10 mouse cellular contexts compared by ENCODE assay signal in genomic region chr5:33030425-33031175, GRCm38 (mm10). TPM values are rescaled to one million over a fixed set of nuclear protein-coding genes. Genes with fewer than 3 reads are reported as not detected.
DNase-seq lines count a peak whose midpoint lies in the region; ATAC-seq lines count a peak whose summit lies in the region.
"Had no signal": no experiment of that assay in that cellular context is flagged by ENCODE, and none has a peak within 500 bp of the region (broad histone marks: within the 10 kb centered on the region; RNA-seq: fewer than 3 reads in every experiment).

No protein-coding gene starts in this region.

- peak; percentile 39; the same call in 1 of the 2 replicates for ATAC-seq in hindbrain, embryonic 12.5 days (ENCODE audit: low FRiP score)
- peak; percentile 88 for ATAC-seq in midbrain, embryonic 16.5 days
- ATAC-seq in cerebellum, adult (ENCODE audit: insufficient number of reproducible peaks, low FRiP score, low TSS enrichment): no peak

- H3K4me1 ChIP-seq in hindbrain, embryonic 12.5 days: peaks cover 25% of the 10 kb centered on the region
- peaks cover 27% of the 10 kb centered on the region for H3K4me1 ChIP-seq in midbrain, embryonic 16.5 days (ENCODE audit: control insufficient read depth, insufficient read depth, low read length)

- DNase-seq in layer of hippocampus, adult 9-11 months: peak; percentile 50
- DNase-seq in layer of hippocampus, adult 11-12 months (ENCODE audit: low spot score): no peak
- peak; percentile 77 for DNase-seq in brain, embryonic 18.5 days (ENCODE audit: low read depth, low spot score)
- DNase-seq in yolk sac, embryonic 10.5 days (ENCODE audit: low spot score): no peak
- DNase-seq in kidney, adult 8-10 months: no peak

- peaks cover 20% of the 10 kb centered on the region; the same call in 1 of the 2 replicates for H3K36me3 ChIP-seq in hindbrain, embryonic 12.5 days
- peaks cover 5% of the 10 kb centered on the region; the same call in 1 of the 2 replicates for H3K36me3 ChIP-seq in midbrain, embryonic 16.5 days (ENCODE audit: control insufficient read depth, insufficient read depth, low read length)

- no peaks in the 10 kb centered on the region for H3K9me3 ChIP-seq in hindbrain, embryonic 12.5 days (replicated peaks)
- no peaks in the 10 kb centered on the region for H3K9me3 ChIP-seq in midbrain, embryonic 16.5 days (replicated peaks; ENCODE audit: control insufficient read depth, low read length, poor library complexity, severe bottlenecking)
- H3K9me3 ChIP-seq: kidney, embryonic 15.5 days had no signal

- H3K9ac ChIP-seq in hindbrain, embryonic 12.5 days: no peak overlapping the region
- H3K9ac ChIP-seq in midbrain, embryonic 16.5 days (ENCODE audit: low read depth, low read length): no peak overlapping the region
- H3K9ac ChIP-seq: kidney, embryonic 15.5 days had no signal

- no peak overlapping the region for H3K4me2 ChIP-seq in hindbrain, embryonic 12.5 days (replicated peaks)
- peak overlapping the region; percentile 44 for H3K4me2 ChIP-seq in midbrain, embryonic 16.5 days (ENCODE audit: low read length)
- H3K4me2 ChIP-seq: kidney, embryonic 15.5 days had no signal

- WGBS in hindbrain, embryonic 12.5 days: 53% methylated on average over 4 of the region's 4 CpGs
- WGBS in midbrain, embryonic 16.5 days: 38% methylated on average over 4 of the region's 4 CpGs

- H3K27me3 ChIP-seq in hindbrain, embryonic 12.5 days: no peaks in the 10 kb centered on the region
- H3K27me3 ChIP-seq in midbrain, embryonic 16.5 days (ENCODE audit: control insufficient read depth, insufficient read depth, low read depth, low read length): no peaks in the 10 kb centered on the region
- H3K27me3 ChIP-seq: CH12.LX; kidney, embryonic 15.5 days had no signal

- peak overlapping the region; percentile 35; the same call in 1 of the 2 replicates for H3K27ac ChIP-seq in hindbrain, embryonic 12.5 days
- peak overlapping the region; percentile 81 for H3K27ac ChIP-seq in midbrain, embryonic 16.5 days (ENCODE audit: low read length)
- H3K27ac ChIP-seq: kidney, embryonic 15.5 days had no signal

- no peak overlapping the region for H3K4me3 ChIP-seq in hindbrain, embryonic 12.5 days
- H3K4me3 ChIP-seq in midbrain, embryonic 16.5 days (ENCODE audit: low read depth, low read length): no peak overlapping the region
- H3K4me3 ChIP-seq: kidney, embryonic 15.5 days had no signal

RNA-seq across cellular contexts. Expression of gene Ywhah, which starts 12.0 kb away (rescaled TPM):
- 461 and 499 TPM in 2 replicates for polyA plus RNA-seq in hindbrain, embryonic 12.5 days (2016; fragmentation: Nextera tagmentation; extraction: Ambion mirVana)
- 878 and 976 TPM in 2 replicates for polyA plus RNA-seq in midbrain, embryonic 16.5 days (2015; fragmentation: Nextera tagmentation; extraction: Ambion mirVana)

Comparison
In these comparisons a context has a peak if more than half of its experiments do, and no peak if none do; other contexts are left out.
1. DNase-seq: peak in layer of hippocampus, adult 9-11 months (single experiment) and brain, embryonic 18.5 days (single experiment); none in layer of hippocampus, adult 11-12 months (single experiment), yolk sac, embryonic 10.5 days (single experiment) and kidney, adult 8-10 months (0 of 2).